Mouse (Mus musculus): ENCODE data around the gene Sdc4. TPM values are rescaled to one million over a fixed set of nuclear protein-coding genes. Genes with fewer than 3 reads are reported as not detected.
A peak's percentile ranks its signal among the peaks of the same experiment; 100 is the strongest.

Sdc4 gene
- polyA plus RNA-seq, 1 experiment from 2014 or later: 178 TPM

- H3K27me3 ChIP-seq: no peaks in the 10 kb centered on the region
- peaks cover 52% of the 10 kb centered on the region for H3K4me1 ChIP-seq
- H3K9me3 ChIP-seq: no peaks in the 10 kb centered on the region
- H3K9ac ChIP-seq: no peak overlapping the region
- peaks cover 1% of the 10 kb centered on the region; the same call in 1 of the 2 replicates for H3K36me3 ChIP-seq
- peak overlapping the region; percentile 90 for H3K27ac ChIP-seq
- no peak overlapping the region for H3K4me3 ChIP-seq
- H3K4me2 ChIP-seq: peak overlapping the region; percentile 14; the same call in 1 of the 2 replicates
- peak; percentile 28; the same call in 1 of the 2 replicates for ATAC-seq (ENCODE audit: borderline replicate concordance, extremely low read depth, low FRiP score, low TSS enrichment)
- 40% methylated on average over 7 of the region's 7 CpGs for WGBS
Observed at GRCm38 (mm10) chr2:164457942-164458341, 14.3 kb upstream of the Sdc4 start.

GRCm38 (mm10) chr2:164456864-164457300 is 13.2 kb upstream of the Sdc4 start, which contains the start of gene Sys1:
Gene Sys1, plus strand, starts transcription at chr2:164456964.
- Histone ChIP-seq H3K36me3 (no peaks in the 10 kb centered on the region), H3K27me3 (no peaks in the 10 kb centered on the region), H3K4me1 (peaks cover 59% of the 10 kb centered on the region), H3K27ac (peak within 1 kb of the TSS; percentile 90), H3K4me3 (no peak within 1 kb of the TSS), H3K4me2 (peak within 1 kb of the TSS; percentile 39), H3K9ac (peak within 1 kb of the TSS; percentile 1; the same call in 1 of the 2 replicates), H3K9me3 (no peaks in the 10 kb centered on the region)
- ATAC-seq (ENCODE audit: borderline replicate concordance, extremely low read depth, low FRiP score, low TSS enrichment): no peak
- 2% methylated on average over 7 of the region's 7 CpGs for WGBS

DNA sequence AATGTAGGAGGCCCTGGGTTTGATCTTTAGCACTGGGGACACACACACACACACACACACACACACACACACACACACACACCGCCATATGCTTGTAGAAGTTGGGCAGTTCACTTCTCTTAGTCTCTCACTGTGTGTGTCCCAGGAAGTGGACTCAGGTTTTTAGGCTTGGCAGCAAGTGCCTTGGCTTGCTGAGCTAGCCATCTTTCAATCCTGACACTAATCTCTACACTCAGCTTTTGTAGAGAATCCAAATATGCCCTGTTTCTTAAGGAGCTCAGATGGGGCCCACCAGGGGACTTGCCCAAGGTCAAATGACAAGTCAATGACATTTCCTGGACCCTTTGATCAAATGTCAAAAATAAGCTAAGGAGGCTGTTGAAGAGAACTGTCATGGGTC is 12.7 kb upstream of the Sdc4 start:
- H3K4me3 ChIP-seq: no peak overlapping the region
- H3K27ac ChIP-seq: peak overlapping the region; percentile 90
- peak overlapping the region; percentile 39; the same call in 1 of the 2 replicates for H3K4me2 ChIP-seq
- H3K27me3 ChIP-seq: no peaks in the 10 kb centered on the region
- no peaks in the 10 kb centered on the region for H3K9me3 ChIP-seq
- no peaks in the 10 kb centered on the region for H3K36me3 ChIP-seq
- H3K4me1 ChIP-seq: peaks cover 58% of the 10 kb centered on the region
- no peak overlapping the region for H3K9ac ChIP-seq
- 64% methylated on average over 1 of the region's 1 CpGs for WGBS
- ATAC-seq (ENCODE audit: borderline replicate concordance, extremely low read depth, low FRiP score, low TSS enrichment): no peak

DNA sequence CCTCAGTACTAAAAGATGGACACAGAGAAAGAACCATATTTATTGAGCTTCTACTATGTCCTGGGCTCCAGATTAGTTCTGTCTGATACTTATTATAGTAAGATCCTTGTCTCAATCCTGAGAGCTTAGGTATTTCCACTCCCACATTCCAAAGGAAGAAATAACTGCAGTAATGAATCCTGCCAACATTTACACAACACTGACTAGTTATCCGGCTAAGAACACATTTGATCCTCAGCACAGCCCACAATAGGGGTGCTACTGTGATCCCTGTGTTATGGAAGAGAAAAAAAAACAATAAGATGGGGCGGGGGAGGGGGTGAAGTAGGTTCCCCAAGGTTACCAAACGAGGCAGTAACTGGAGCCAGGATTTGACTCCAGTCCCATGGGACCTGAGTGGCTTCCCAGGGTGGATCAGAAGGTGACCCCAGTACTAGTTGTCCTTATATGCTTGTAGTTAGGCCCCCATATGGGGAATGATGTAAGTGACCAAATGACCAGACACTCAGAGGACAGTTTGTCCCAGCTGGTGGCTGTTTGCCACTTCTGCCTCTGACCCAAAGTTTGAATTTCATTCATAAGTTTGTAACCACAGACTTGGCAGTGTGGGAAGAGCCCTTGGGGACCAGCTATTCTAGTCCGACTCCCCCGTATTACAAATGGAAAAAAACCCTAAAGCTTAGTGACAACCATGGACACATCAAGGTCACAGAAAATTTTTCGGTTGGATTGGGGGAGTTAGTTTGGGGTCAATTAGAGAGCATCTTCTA is 11.9 kb upstream of the Sdc4 start:
- Histone ChIP-seq H3K4me3 (no peak overlapping the region), H3K9ac (no peak overlapping the region), H3K9me3 (no peaks in the 10 kb centered on the region), H3K4me1 (peaks cover 56% of the 10 kb centered on the region), H3K36me3 (no peaks in the 10 kb centered on the region), H3K27me3 (no peaks in the 10 kb centered on the region), H3K4me2 (0 out of 2 replicates have a peak overlapping the region, but pooled peaks have one; percentile 1), H3K27ac (peak overlapping the region; percentile 90)
- no peak for ATAC-seq (ENCODE audit: borderline replicate concordance, extremely low read depth, low FRiP score, low TSS enrichment)
- whole genome bisulfite sequencing: 54% methylated on average over 6 of the region's 6 CpGs

- Histone ChIP-seq H3K4me3 (no peak overlapping the region), H3K27me3 (no peaks in the 10 kb centered on the region), H3K27ac (peak overlapping the region; percentile 88), H3K4me1 (peaks cover 56% of the 10 kb centered on the region), H3K4me2 (peak overlapping the region; percentile 1; the same call in 1 of the 2 replicates), H3K9ac (no peak overlapping the region), H3K36me3 (no peaks in the 10 kb centered on the region), H3K9me3 (no peaks in the 10 kb centered on the region)
- ATAC-seq (ENCODE audit: borderline replicate concordance, extremely low read depth, low FRiP score, low TSS enrichment): peak; percentile 44
- 27% methylated on average over 10 of the region's 10 CpGs for WGBS
Observed at GRCm38 (mm10) chr2:164454846-164455245, 11.2 kb upstream of the Sdc4 start.

DNA sequence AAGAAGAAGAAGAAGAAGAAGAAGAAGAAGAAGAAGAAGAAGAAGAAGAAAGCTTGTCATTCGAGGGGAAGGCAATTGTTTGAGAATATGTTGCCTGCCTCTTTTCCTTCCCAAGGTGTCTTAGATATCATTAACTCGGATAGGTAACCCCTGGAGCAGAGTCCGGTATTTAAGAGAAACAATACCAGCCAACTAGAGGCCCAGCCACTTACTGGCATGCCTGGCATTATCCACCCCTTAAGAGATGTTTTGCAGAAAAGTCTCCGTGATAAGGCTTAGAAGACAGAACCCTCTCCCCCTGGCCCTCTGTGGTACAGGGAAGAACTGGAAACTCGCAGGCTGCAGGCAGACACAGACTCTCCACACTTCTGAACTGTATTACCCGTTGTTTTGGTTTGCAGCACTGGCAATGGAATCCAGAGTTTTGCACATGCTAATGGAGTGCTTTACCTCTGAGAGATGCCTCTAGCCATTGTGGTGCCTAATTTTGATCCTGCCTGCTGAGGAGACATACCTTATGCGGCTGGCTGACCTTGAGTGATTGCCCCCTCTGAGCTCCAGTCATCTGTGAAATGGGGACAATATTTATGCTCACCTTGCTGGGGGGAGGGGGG is 10.3 kb upstream of the Sdc4 start:
- H3K27me3 ChIP-seq: no peaks in the 10 kb centered on the region
- H3K36me3 ChIP-seq: no peaks in the 10 kb centered on the region
- 63% methylated on average over 7 of the region's 7 CpGs for WGBS
- H3K4me3 ChIP-seq: no peak overlapping the region
- peaks cover 64% of the 10 kb centered on the region for H3K4me1 ChIP-seq
- no peak overlapping the region for H3K4me2 ChIP-seq
- no peak overlapping the region; the same call in 1 of the 2 replicates for H3K27ac ChIP-seq
- no peak for ATAC-seq (ENCODE audit: borderline replicate concordance, extremely low read depth, low FRiP score, low TSS enrichment)
- no peaks in the 10 kb centered on the region for H3K9me3 ChIP-seq
- H3K9ac ChIP-seq: no peak overlapping the region

- Histone ChIP-seq H3K36me3 (no peaks in the 10 kb centered on the region), H3K27ac (0 out of 2 replicates have a peak overlapping the region, but pooled peaks have one; percentile 25), H3K27me3 (no peaks in the 10 kb centered on the region), H3K4me2 (no peak overlapping the region), H3K4me3 (no peak overlapping the region), H3K9me3 (no peaks in the 10 kb centered on the region), H3K4me1 (peaks cover 68% of the 10 kb centered on the region), H3K9ac (no peak overlapping the region)
- no peak for ATAC-seq (ENCODE audit: borderline replicate concordance, extremely low read depth, low FRiP score, low TSS enrichment)
- 38% methylated on average over 14 of the region's 14 CpGs for WGBS
Observed at GRCm38 (mm10) chr2:164453047-164453757, 9.5 kb upstream of the Sdc4 start.

- Histone ChIP-seq H3K36me3 (no peaks in the 10 kb centered on the region), H3K4me3 (no peak overlapping the region), H3K4me1 (peaks cover 68% of the 10 kb centered on the region), H3K4me2 (no peak overlapping the region), H3K9ac (no peak overlapping the region), H3K27ac (no peak overlapping the region), H3K27me3 (no peaks in the 10 kb centered on the region), H3K9me3 (no peaks in the 10 kb centered on the region)
- 40% methylated on average over 13 of the region's 13 CpGs for WGBS
- peak; percentile 60 for ATAC-seq (ENCODE audit: borderline replicate concordance, extremely low read depth, low FRiP score, low TSS enrichment)
Observed at GRCm38 (mm10) chr2:164452000-164452676, 8.5 kb upstream of the Sdc4 start.

- Histone ChIP-seq H3K4me1 (peaks cover 41% of the 10 kb centered on the region), H3K9ac (no peak overlapping the region), H3K27me3 (no peaks in the 10 kb centered on the region), H3K4me3 (no peak overlapping the region), H3K9me3 (no peaks in the 10 kb centered on the region), H3K36me3 (no peaks in the 10 kb centered on the region), H3K4me2 (no peak overlapping the region), H3K27ac (peak overlapping the region; percentile 24; the same call in 1 of the 2 replicates)
- 65% methylated on average over 14 of the region's 14 CpGs for WGBS
- ATAC-seq (ENCODE audit: borderline replicate concordance, extremely low read depth, low FRiP score, low TSS enrichment): no peak
Observed at GRCm38 (mm10) chr2:164449341-164450042, 5.8 kb upstream of the Sdc4 start.

DNA sequence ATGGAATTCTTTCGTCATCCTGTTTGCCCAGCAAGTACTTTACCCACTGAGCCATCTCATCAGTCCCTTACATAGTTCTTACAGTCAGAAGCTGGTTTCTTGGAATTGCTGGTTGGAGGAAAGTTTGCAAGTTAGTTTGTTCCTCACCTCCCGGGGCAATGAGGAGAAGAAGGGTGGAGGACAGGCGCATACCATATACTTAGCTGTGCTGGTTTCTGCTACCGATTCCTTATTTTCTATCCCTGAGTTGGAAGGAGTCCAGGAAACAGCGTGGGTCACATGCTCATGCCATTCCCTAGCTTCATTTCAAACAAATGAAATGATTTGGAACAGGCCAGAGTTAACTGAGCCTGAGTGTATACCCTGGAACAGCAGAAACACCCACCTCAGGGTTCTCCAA is 5.2 kb upstream of the Sdc4 start:
- no peaks in the 10 kb centered on the region for H3K36me3 ChIP-seq
- no peak overlapping the region for H3K9ac ChIP-seq
- H3K9me3 ChIP-seq: no peaks in the 10 kb centered on the region
- H3K4me2 ChIP-seq: no peak overlapping the region
- H3K27me3 ChIP-seq: no peaks in the 10 kb centered on the region
- no peak for ATAC-seq (ENCODE audit: borderline replicate concordance, extremely low read depth, low FRiP score, low TSS enrichment)
- H3K4me1 ChIP-seq: peaks cover 35% of the 10 kb centered on the region
- peak overlapping the region; percentile 9; the same call in 1 of the 2 replicates for H3K27ac ChIP-seq
- WGBS: 53% methylated on average over 5 of the region's 5 CpGs
- H3K4me3 ChIP-seq: no peak overlapping the region

DNA sequence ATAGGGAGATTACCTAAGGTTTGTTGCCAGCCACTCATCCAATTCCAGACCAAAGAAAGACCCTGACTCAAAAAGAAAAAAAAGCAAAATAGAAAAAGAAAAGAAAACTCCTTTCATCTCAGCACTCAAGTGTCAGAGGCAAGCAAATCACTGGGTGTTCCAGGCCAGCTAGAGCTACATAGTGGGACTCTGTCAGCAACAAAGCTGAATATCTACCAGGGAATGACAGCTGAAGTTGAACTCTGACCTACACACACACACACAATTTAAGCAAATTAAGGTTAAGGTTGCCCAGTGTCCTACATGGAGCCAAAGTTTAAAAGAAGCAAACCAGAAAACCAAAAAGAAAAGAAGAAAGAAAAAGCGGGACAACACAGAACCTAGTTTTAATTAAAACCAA is 4.5 kb upstream of the Sdc4 start:
- H3K4me2 ChIP-seq: no peak overlapping the region
- no peak for ATAC-seq (ENCODE audit: borderline replicate concordance, extremely low read depth, low FRiP score, low TSS enrichment)
- H3K4me1 ChIP-seq: peaks cover 36% of the 10 kb centered on the region
- H3K9ac ChIP-seq: no peak overlapping the region
- no peaks in the 10 kb centered on the region for H3K27me3 ChIP-seq
- no peak overlapping the region for H3K27ac ChIP-seq
- no peaks in the 10 kb centered on the region for H3K36me3 ChIP-seq
- 95% methylated on average over 1 of the region's 1 CpGs for WGBS
- no peaks in the 10 kb centered on the region for H3K9me3 ChIP-seq
- H3K4me3 ChIP-seq: no peak overlapping the region
